Mouse (Mus musculus): Measurements from ENCODE around the gene Cfap61.

- TF ChIP-seq CTCF (IDR thresholded peaks at IDR 0.05; ENCODE audit: low read depth): peak; percentile 87
- TF ChIP-seq EP300 (optimal IDR thresholded peaks at IDR 0.05): no peak
Measured at GRCm38 (mm10) chr2:145957450-145957849, 22.9 kb downstream of the Cfap61 start.

All from stomach, postnatal 0 days (tissue).